Mouse (Mus musculus) neural tube, embryonic 11.5 days (tissue): ENCODE results near the gene Rpl5. TPM values are rescaled to one million over a fixed set of nuclear protein-coding genes. Genes with fewer than 3 reads are reported as not detected.
A peak's percentile ranks its signal among the peaks of the same experiment; 100 is the strongest.

Source experiments
- ATAC-seq: fragments of 200-750 bp; cut with Nextera tagmentation; 2 replicates; pipeline ENCODE4 v1.8.0; 2017; ENCODE audit warnings: moderate number of reproducible peaks, mild to moderate bottlenecking, moderate TSS enrichment, moderate library complexity; ENCODE audit not compliant: insufficient read depth, low FRiP score, low TSS enrichment
- DNase-seq: peaks from one replicate; pipeline ENCODE4 v3.0.0-alpha.2; 2015; ENCODE audit warnings: low spot score
- H3K27ac ChIP-seq: fragments of 300-500 bp; sonication (generic); 2 replicates; pipeline ENCODE4 v1.5.1; 2014; ENCODE audit warnings: low read depth, mild to moderate bottlenecking, low read length
- H3K27me3 ChIP-seq: fragments of 300-500 bp; sonication (generic); 2 replicates; pipeline ENCODE4 v1.6.1; 2014; ENCODE audit warnings: mild to moderate bottlenecking, low read length, mixed read lengths; ENCODE audit not compliant: control insufficient read depth, insufficient read depth
- H3K36me3 ChIP-seq: fragments of 300-500 bp; sonication (generic); 2 replicates; pipeline ENCODE4 v1.6.1; 2014; ENCODE audit warnings: mild to moderate bottlenecking, low read length, moderate library complexity, mixed read lengths; ENCODE audit not compliant: control insufficient read depth, insufficient read depth
- H3K4me1 ChIP-seq: fragments of 300-500 bp; sonication (generic); 2 replicates; pipeline ENCODE4 v1.6.1; 2014; ENCODE audit warnings: low read length, mixed read lengths; ENCODE audit not compliant: control insufficient read depth, insufficient read depth
- H3K4me2 ChIP-seq: fragments of 300-500 bp; sonication (generic); 2 replicates; pipeline ENCODE4 v1.6.1; 2014; ENCODE audit warnings: low read depth, mild to moderate bottlenecking, moderate library complexity
- H3K4me3 ChIP-seq: fragments of 300-500 bp; sonication (generic); 2 replicates; pipeline ENCODE4 v1.5.1; 2014; ENCODE audit warnings: low read depth, low read length
- H3K9ac ChIP-seq: fragments of 300-500 bp; sonication (generic); 2 replicates; pipeline ENCODE4 v1.6.1; 2014; ENCODE audit warnings: mild to moderate bottlenecking, low read length
- H3K9me3 ChIP-seq: fragments of 300-500 bp; sonication (generic); 2 replicates; pipeline ENCODE4 v1.6.1; 2016; ENCODE audit warnings: low read length; ENCODE audit not compliant: control insufficient read depth
- WGBS: fragments of 180-500 bp; shearing (Covaris S2); extraction: QIAGEN DNeasy Blood & Tissue Kit; methylation state at CpG from one replicate; pipeline ENCODE4 v1.1.7; 2014; 5-methylcytosine and 5-hydroxymethylcytosine counted together
- polyA plus RNA-seq: library from polyadenylated mRNA; unstranded; fragments of >200 nt; fragmentation: Nextera tagmentation; extraction: Ambion mirVana; gene quantifications from 2 replicates; pipeline ENCODE4 v1.2.1, GENCODE M21; 2014

Rpl5 gene
- polyA plus RNA-seq = 68.7 and 73.7 TPM in 2 replicates

- H3K4me1 ChIP-seq = no peaks in the 10 kb centered on the region; the same call in none of the 2 replicates
These were observed at the start of gene Rpl5 for GRCm38 (mm10) chr5:107900206-107901013. Gene Rpl5 (plus strand): TSS chr5:107900502.

GRCm38 (mm10) chr5:107853807-107854206 lies 46.5 kb upstream of the Rpl5 start:
- Histone ChIP-seq H3K27me3 (no peaks in the 10 kb centered on the region), H3K36me3 (no peaks in the 10 kb centered on the region), H3K4me2 (no peak overlapping the region), H3K4me1 (no peaks in the 10 kb centered on the region), H3K27ac (no peak overlapping the region), H3K9me3 (no peaks in the 10 kb centered on the region), H3K4me3 (no peak overlapping the region), H3K9ac (no peak overlapping the region)
- ATAC-seq (no peak), DNase-seq (no peak)
- WGBS = 54% methylated on average over 6 of the region's 6 CpGs

More at GRCm38 (mm10) chr5:107900206-107901013, at the start of gene Rpl5:
- H3K36me3 ChIP-seq = peaks cover 8% of the 10 kb centered on the region
- H3K4me3 ChIP-seq = peak within 1 kb of the TSS; percentile 99
- ATAC-seq (peak; percentile 97), DNase-seq (peak; percentile 94)
- 3% methylated on average over 58 of the region's 66 CpGs for WGBS
- H3K27me3 ChIP-seq = no peaks in the 10 kb centered on the region
- H3K4me2 ChIP-seq = peak within 1 kb of the TSS; percentile 77
- no peaks in the 10 kb centered on the region for H3K9me3 ChIP-seq
- peak within 1 kb of the TSS; percentile 76 for H3K27ac ChIP-seq
- peak within 1 kb of the TSS; percentile 98 for H3K9ac ChIP-seq

- DNase-seq = no peak
- H3K4me3 ChIP-seq = no peak overlapping the region
- H3K4me1 ChIP-seq = no peaks in the 10 kb centered on the region
- WGBS = 82% methylated on average over 3 of the region's 3 CpGs
- no peaks in the 10 kb centered on the region for H3K27me3 ChIP-seq
- no peaks in the 10 kb centered on the region for H3K36me3 ChIP-seq
- H3K4me2 ChIP-seq = no peak overlapping the region
- H3K27ac ChIP-seq = no peak overlapping the region
- ATAC-seq = no peak
- no peaks in the 10 kb centered on the region for H3K9me3 ChIP-seq
- no peak overlapping the region for H3K9ac ChIP-seq
These were observed 45.7 kb upstream of the Rpl5 start for GRCm38 (mm10) chr5:107854556-107854955.

GRCm38 (mm10) chr5:107855546-107855945 lies 44.8 kb upstream of the Rpl5 start:
- Histone ChIP-seq H3K4me3 (no peak overlapping the region), H3K4me1 (no peaks in the 10 kb centered on the region), H3K27me3 (no peaks in the 10 kb centered on the region), H3K27ac (no peak overlapping the region), H3K4me2 (no peak overlapping the region), H3K9ac (no peak overlapping the region), H3K36me3 (no peaks in the 10 kb centered on the region), H3K9me3 (no peaks in the 10 kb centered on the region)
- 85% methylated on average over 2 of the region's 2 CpGs for WGBS
- ATAC-seq (no peak), DNase-seq (no peak)

GRCm38 (mm10) chr5:107858963-107859362 lies 41.3 kb upstream of the Rpl5 start:
- Histone ChIP-seq H3K9ac (no peak overlapping the region), H3K4me1 (no peaks in the 10 kb centered on the region), H3K4me2 (no peak overlapping the region), H3K36me3 (no peaks in the 10 kb centered on the region), H3K4me3 (no peak overlapping the region), H3K9me3 (no peaks in the 10 kb centered on the region), H3K27ac (no peak overlapping the region), H3K27me3 (no peaks in the 10 kb centered on the region)
- DNase-seq (no peak), ATAC-seq (no peak)
- 52% methylated on average over 2 of the region's 2 CpGs for WGBS

GRCm38 (mm10) chr5:107863971-107864370 lies 36.3 kb upstream of the Rpl5 start:
- Histone ChIP-seq H3K27ac (no peak overlapping the region), H3K27me3 (no peaks in the 10 kb centered on the region), H3K4me3 (no peak overlapping the region), H3K4me2 (no peak overlapping the region), H3K9me3 (no peaks in the 10 kb centered on the region), H3K9ac (no peak overlapping the region), H3K36me3 (no peaks in the 10 kb centered on the region), H3K4me1 (no peaks in the 10 kb centered on the region)
- WGBS = 89% methylated on average over 3 of the region's 3 CpGs
- DNase-seq (no peak), ATAC-seq (no peak)

GRCm38 (mm10) chr5:107866127-107867126 lies 33.9 kb upstream of the Rpl5 start:
- no peak for DNase-seq
- Histone ChIP-seq H3K27ac (no peak overlapping the region), H3K9me3 (no peaks in the 10 kb centered on the region), H3K4me1 (no peaks in the 10 kb centered on the region), H3K36me3 (no peaks in the 10 kb centered on the region), H3K9ac (no peak overlapping the region), H3K4me2 (no peak overlapping the region), H3K27me3 (no peaks in the 10 kb centered on the region), H3K4me3 (no peak overlapping the region)
- WGBS = 76% methylated on average over 2 of the region's 2 CpGs
- no peak for ATAC-seq

- Histone ChIP-seq H3K4me1 (no peaks in the 10 kb centered on the region), H3K4me3 (peak overlapping the region; percentile 67), H3K27ac (peak overlapping the region; percentile 83), H3K4me2 (peak overlapping the region; percentile 48), H3K9ac (peak overlapping the region; percentile 85), H3K9me3 (no peaks in the 10 kb centered on the region), H3K36me3 (no peaks in the 10 kb centered on the region), H3K27me3 (no peaks in the 10 kb centered on the region)
- ATAC-seq (peak; percentile 60; the same call in 1 of the 2 replicates), DNase-seq (peak; percentile 67)
- under 1% methylated on average over 64 of the region's 82 CpGs for WGBS
These were observed 32.1 kb upstream of the Rpl5 start for GRCm38 (mm10) chr5:107867970-107868904.
